Mouse (Mus musculus) hindbrain, embryonic 11.5 days (tissue): ENCODE data around the gene Il3. TPM values are rescaled to one million over a fixed set of nuclear protein-coding genes. Genes with fewer than 3 reads are reported as not detected.
"Not testable (repeated sequence)": the region's sequence is repeated elsewhere in the genome, so short reads cannot be mapped to it uniquely, and the experiment has no call there.

Experiments used
- ATAC-seq: fragments of 200-750 bp; cut with Nextera tagmentation; 2 replicates; pipeline ENCODE4 v1.8.0; 2017; ENCODE audit warnings: mild to moderate bottlenecking, moderate TSS enrichment, moderate library complexity; ENCODE audit not compliant: low FRiP score
- DNase-seq: peaks from one replicate; pipeline ENCODE4 v3.0.0-alpha.2; 2015; ENCODE audit warnings: low spot score
- H3K27ac ChIP-seq: fragments of 300-500 bp; sonication (generic); 2 replicates; pipeline ENCODE4 v1.5.1; 2014; ENCODE audit warnings: mild to moderate bottlenecking, low read depth, low read length
- H3K27me3 ChIP-seq: fragments of 300-500 bp; sonication (generic); 2 replicates; pipeline ENCODE4 v1.6.1; 2014; ENCODE audit warnings: mild to moderate bottlenecking, low read length, moderate library complexity, mixed read lengths; ENCODE audit not compliant: control insufficient read depth, insufficient read depth
- H3K36me3 ChIP-seq: fragments of 300-500 bp; sonication (generic); 2 replicates; pipeline ENCODE4 v1.6.1; 2014; ENCODE audit warnings: mild to moderate bottlenecking, low read length, moderate library complexity, mixed read lengths; ENCODE audit not compliant: control insufficient read depth, insufficient read depth
- H3K4me1 ChIP-seq: fragments of 300-500 bp; sonication (generic); replicated peaks from 2 replicates; pipeline ENCODE4 v1.6.1; 2014; ENCODE audit warnings: low read length, mixed read lengths; ENCODE audit not compliant: control insufficient read depth, insufficient read depth
- H3K4me2 ChIP-seq: fragments of 300-500 bp; sonication (generic); replicated peaks from 2 replicates; pipeline ENCODE4 v1.6.1; 2014; ENCODE audit warnings: mild to moderate bottlenecking, low read depth, low read length
- H3K4me3 ChIP-seq: fragments of 300-500 bp; sonication (generic); 2 replicates; pipeline ENCODE4 v1.5.1; 2014; ENCODE audit warnings: low read depth, low read length
- H3K9ac ChIP-seq: fragments of 300-500 bp; sonication (generic); 2 replicates; pipeline ENCODE4 v1.6.1; 2014; ENCODE audit warnings: low read depth, low read length
- H3K9me3 ChIP-seq: fragments of 300-500 bp; sonication (generic); 2 replicates; pipeline ENCODE4 v1.6.1; 2016; ENCODE audit warnings: low read length; ENCODE audit not compliant: control insufficient read depth
- WGBS: fragments of 180-500 bp; shearing (Covaris S2); extraction: QIAGEN DNeasy Blood & Tissue Kit; methylation state at CpG from one replicate; pipeline ENCODE4 v1.1.7; 2014; 5-methylcytosine and 5-hydroxymethylcytosine counted together
- polyA plus RNA-seq: library from polyadenylated mRNA; unstranded; fragments of >200 nt; fragmentation: Nextera tagmentation; extraction: Ambion mirVana; gene quantifications from 2 replicates; pipeline ENCODE4 v1.2.1, GENCODE M21; 2014

The Il3 gene
- polyA plus RNA-seq, 1 experiment from 2014 or later: not detected

GRCm38 (mm10) chr11:54305331-54305730 is 38.3 kb upstream of the Il3 start:
- no peaks in the 10 kb centered on the region for H3K9me3 ChIP-seq
- WGBS: 75% methylated on average over 3 of the region's 3 CpGs
- H3K9ac ChIP-seq: no peak overlapping the region
- H3K27me3 ChIP-seq: no peaks in the 10 kb centered on the region
- peak overlapping the region; percentile 77; the same call in 1 of the 2 replicates for H3K4me2 ChIP-seq
- 0 out of 2 replicates have a peak, but pooled peaks cover 2% of the 10 kb centered on the region for H3K4me1 ChIP-seq
- DNase-seq (no peak), ATAC-seq (no peak)
- no peak overlapping the region for H3K27ac ChIP-seq
- H3K36me3 ChIP-seq: no peaks in the 10 kb centered on the region
- no peak overlapping the region for H3K4me3 ChIP-seq

- DNase-seq: no peak
- peak; percentile 56 for ATAC-seq
- Histone ChIP-seq H3K27me3 (no peaks in the 10 kb centered on the region), H3K9ac (peak overlapping the region; percentile 65), H3K4me2 (peak overlapping the region; percentile 77), H3K9me3 (no peaks in the 10 kb centered on the region), H3K27ac (0 out of 2 replicates have a peak overlapping the region, but pooled peaks have one; percentile 17), H3K4me3 (peak overlapping the region; percentile 49), H3K4me1 (0 out of 2 replicates have a peak, but pooled peaks cover 2% of the 10 kb centered on the region), H3K36me3 (no peaks in the 10 kb centered on the region)
- WGBS: 1% methylated on average over 7 of the region's 7 CpGs
Observed at GRCm38 (mm10) chr11:54304471-54304873, 37.4 kb upstream of the Il3 start.

- Histone ChIP-seq H3K36me3 (no peaks in the 10 kb centered on the region), H3K4me1 (0 out of 2 replicates have a peak, but pooled peaks cover 2% of the 10 kb centered on the region), H3K27ac (peak within 1 kb of the TSS; percentile 79), H3K9me3 (no peaks in the 10 kb centered on the region), H3K4me3 (peak within 1 kb of the TSS; percentile 49), H3K27me3 (no peaks in the 10 kb centered on the region), H3K4me2 (peak within 1 kb of the TSS; percentile 77), H3K9ac (peak within 1 kb of the TSS; percentile 65)
- DNase-seq (peak; percentile 79), ATAC-seq (peak; percentile 73)
- WGBS: under 1% methylated on average over 50 of the region's 59 CpGs
Observed at GRCm38 (mm10) chr11:54303728-54304470, 36.8 kb upstream of the Il3 start, which contains the start of gene Acsl6. Gene Acsl6, plus strand, starts transcription at chr11:54303798.

- peak; percentile 17; the same call in 1 of the 2 replicates for ATAC-seq
- peak; percentile 49 for DNase-seq
- peak overlapping the region; percentile 79; the same call in 1 of the 2 replicates for H3K27ac ChIP-seq
- H3K36me3 ChIP-seq: no peaks in the 10 kb centered on the region
- H3K9me3 ChIP-seq: no peaks in the 10 kb centered on the region
- no peaks in the 10 kb centered on the region for H3K27me3 ChIP-seq
- 0 out of 2 replicates have a peak, but pooled peaks cover 2% of the 10 kb centered on the region for H3K4me1 ChIP-seq
- H3K4me3 ChIP-seq: peak overlapping the region; percentile 49
- peak overlapping the region; percentile 77 for H3K4me2 ChIP-seq
- 21% methylated on average over 6 of the region's 6 CpGs for WGBS
- H3K9ac ChIP-seq: no peak overlapping the region
Observed at GRCm38 (mm10) chr11:54303076-54303727, 36.1 kb upstream of the Il3 start.

- Histone ChIP-seq H3K9ac (no peak overlapping the region), H3K27me3 (no peaks in the 10 kb centered on the region), H3K4me1 (0 out of 2 replicates have a peak, but pooled peaks cover 2% of the 10 kb centered on the region), H3K4me3 (no peak overlapping the region), H3K36me3 (no peaks in the 10 kb centered on the region), H3K27ac (no peak overlapping the region), H3K9me3 (no peaks in the 10 kb centered on the region), H3K4me2 (no peak overlapping the region)
- DNase-seq (no peak), ATAC-seq (no peak)
- WGBS: 91% methylated on average over 3 of the region's 3 CpGs
Observed at GRCm38 (mm10) chr11:54302606-54303005, 35.5 kb upstream of the Il3 start.

- H3K9me3 ChIP-seq: no peaks in the 10 kb centered on the region
- no peak for DNase-seq
- 0 out of 2 replicates have a peak, but pooled peaks cover 2% of the 10 kb centered on the region for H3K4me1 ChIP-seq
- H3K9ac ChIP-seq: no peak overlapping the region
- no peak for ATAC-seq
- no peak overlapping the region for H3K27ac ChIP-seq
- no peaks in the 10 kb centered on the region for H3K27me3 ChIP-seq
- H3K4me2 ChIP-seq: no peak overlapping the region
- 83% methylated on average over 8 of the region's 8 CpGs for WGBS
- no peaks in the 10 kb centered on the region for H3K36me3 ChIP-seq
- no peak overlapping the region for H3K4me3 ChIP-seq
Observed at GRCm38 (mm10) chr11:54301994-54302393, 34.9 kb upstream of the Il3 start.

- Histone ChIP-seq H3K4me3 (no peak overlapping the region), H3K9ac (no peak overlapping the region), H3K27ac (no peak overlapping the region), H3K36me3 (no peaks in the 10 kb centered on the region), H3K4me1 (no peaks in the 10 kb centered on the region), H3K27me3 (no peaks in the 10 kb centered on the region), H3K9me3 (no peaks in the 10 kb centered on the region), H3K4me2 (no peak overlapping the region)
- DNase-seq: no peak
- ATAC-seq: no peak
Observed at GRCm38 (mm10) chr11:54298777-54299176, 31.7 kb upstream of the Il3 start.

- H3K27me3 ChIP-seq, H3K4me2 ChIP-seq, H3K9me3 ChIP-seq, DNase-seq, ATAC-seq, H3K36me3 ChIP-seq, H3K4me1 ChIP-seq, H3K4me3 ChIP-seq, H3K27ac ChIP-seq, H3K9ac ChIP-seq: not testable (repeated sequence)
- 91% methylated on average over 2 of the region's 2 CpGs for WGBS
Observed at GRCm38 (mm10) chr11:54297471-54297870, 30.4 kb upstream of the Il3 start.
